Mouse (Mus musculus) thymus, postnatal 10 days (tissue): ENCODE data around the gene 1110032A03Rik.

Experiments
- DNase-seq, 2 experiments: peaks; one replicate each; pipeline ENCODE4 v3.0.0; 2021; ENCODE audit warnings: low spot score in 2 of 2

1110032A03Rik gene

DNA sequence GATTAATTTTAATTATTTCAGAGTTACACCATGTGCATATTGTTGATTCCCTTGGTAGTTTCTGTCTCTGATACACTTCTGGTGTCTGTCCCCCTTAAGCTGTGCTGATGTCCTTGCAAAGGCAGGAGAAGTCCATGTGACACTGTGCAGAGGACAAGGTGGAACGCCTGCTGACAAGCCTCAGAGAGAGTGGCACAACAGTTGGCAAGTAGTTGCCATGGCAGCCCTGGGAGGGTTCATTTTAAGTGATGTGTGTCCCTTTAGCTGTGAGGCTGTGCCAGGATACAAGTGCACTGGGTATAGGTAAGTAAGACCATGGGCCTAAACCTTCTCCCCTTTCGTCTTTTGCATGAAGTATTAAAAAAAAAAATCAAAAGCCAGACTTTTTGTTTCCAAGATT, 5.3 kb downstream of the 1110032A03Rik start:
- no peak for DNase-seq

DNA sequence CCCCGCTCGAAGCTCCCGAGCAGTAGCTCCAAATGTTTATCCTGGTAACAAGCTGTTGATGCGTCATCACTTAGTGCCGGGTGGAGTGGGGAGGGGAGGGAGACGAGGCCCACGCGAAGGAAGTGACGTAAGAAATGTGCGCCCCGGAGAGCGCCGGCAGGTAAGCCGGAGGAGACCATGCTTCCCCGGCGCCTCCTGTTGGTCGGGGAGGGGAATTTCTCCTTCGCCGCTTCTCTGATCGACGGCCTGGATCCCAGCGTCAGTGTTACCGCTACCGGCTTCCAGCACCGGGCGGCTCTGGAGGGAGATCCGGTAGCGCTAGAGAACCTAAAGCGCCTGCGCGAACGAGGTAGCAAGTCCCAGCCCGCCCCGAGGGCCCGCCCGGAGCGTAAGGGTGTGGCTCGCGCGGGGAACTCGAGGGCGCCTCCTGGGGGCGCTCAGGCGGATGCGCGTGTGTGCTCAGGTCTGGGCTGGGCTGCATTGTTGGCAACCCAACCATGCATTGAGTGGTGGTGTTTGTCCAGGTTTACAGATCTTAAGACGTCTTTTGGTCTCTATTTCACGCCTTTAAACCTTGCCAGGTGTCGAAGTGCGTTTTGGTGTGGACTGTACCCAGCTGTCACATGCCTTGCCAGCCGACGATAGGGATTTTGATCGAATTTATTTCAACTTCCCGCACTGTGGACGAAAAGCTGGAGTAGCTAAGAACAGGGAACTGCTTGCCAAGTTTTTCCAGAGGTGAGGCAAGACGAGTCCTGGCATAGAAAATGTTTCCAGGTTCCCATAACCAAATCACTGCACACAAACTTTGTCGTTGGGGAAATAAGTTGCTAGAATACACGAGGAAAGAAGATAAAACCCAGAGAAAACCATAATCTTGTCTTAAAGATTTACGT, 7.0 kb downstream of the 1110032A03Rik start, which contains the start of gene Fdxacb1:
Fdxacb1 (plus strand) TSS at position 130 of the 896 bp plus-strand sequence.
- DNase-seq = peak; percentile 97 to 99

DNA sequence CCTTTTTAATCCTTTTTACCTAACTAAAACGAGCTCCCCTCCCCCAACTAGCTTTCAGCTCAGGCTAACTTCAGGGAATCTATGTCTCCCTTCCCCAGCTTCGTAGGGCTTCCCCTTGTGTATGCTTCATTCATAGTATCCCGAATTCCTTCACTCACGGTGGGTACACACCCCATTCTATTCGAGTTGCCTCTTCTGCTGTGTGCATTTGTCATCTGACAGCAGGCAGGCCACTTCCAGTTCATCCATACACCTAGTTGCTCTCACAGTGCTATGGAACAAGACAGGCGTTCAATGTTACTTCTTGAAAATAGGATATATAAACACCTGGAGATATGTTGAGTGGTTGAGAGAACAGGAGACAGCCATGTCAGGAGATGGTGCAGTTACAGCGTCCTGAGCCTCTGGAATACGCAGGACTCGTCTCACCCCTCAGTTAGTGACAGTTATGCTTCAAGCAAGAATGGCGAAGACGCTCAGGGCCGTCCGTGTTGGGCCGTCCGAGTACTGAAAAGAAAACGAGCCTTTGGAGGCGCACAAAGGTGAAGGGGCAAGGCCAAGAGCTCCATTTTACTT, 7.7 kb downstream of the 1110032A03Rik start:
- no peak for DNase-seq

GRCm38 (mm10) chr9:50763331-50763730, 12.0 kb downstream of the 1110032A03Rik start:
- no peak for DNase-seq

DNA sequence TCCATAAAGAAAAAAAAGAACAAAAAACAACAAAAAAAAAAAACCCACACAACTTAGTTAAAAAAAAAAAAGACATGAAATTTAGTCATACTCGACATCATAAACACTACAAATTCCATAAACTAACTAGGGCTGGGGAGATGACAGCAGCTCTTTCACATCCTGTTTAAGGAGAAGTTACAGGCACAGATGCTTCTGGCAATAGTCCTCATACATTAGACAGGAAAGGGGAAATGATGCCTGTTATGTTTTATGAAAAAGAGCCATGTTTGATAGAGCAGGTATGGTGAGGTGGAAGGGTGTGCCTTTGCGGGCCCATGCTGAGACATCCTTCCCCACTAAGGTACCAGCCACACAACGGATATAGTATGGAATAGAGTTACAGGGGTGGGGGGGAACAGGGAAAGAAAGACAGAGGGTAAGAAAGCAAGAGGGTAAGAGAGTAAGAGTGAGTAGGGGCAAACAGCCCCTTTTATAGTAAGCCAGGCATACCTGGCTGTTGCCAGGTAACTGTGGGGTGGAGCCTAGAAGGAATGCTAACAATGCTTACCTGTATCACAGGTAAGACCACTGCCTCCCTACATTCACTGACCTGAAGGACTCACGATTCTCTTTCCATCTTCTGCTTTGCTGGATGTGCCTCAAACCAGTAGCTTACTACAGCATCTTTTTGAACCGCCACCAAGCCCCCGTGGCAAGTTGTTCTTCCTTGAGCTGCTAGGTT, 13.6 kb downstream of the 1110032A03Rik start:
- DNase-seq = no peak

DNA sequence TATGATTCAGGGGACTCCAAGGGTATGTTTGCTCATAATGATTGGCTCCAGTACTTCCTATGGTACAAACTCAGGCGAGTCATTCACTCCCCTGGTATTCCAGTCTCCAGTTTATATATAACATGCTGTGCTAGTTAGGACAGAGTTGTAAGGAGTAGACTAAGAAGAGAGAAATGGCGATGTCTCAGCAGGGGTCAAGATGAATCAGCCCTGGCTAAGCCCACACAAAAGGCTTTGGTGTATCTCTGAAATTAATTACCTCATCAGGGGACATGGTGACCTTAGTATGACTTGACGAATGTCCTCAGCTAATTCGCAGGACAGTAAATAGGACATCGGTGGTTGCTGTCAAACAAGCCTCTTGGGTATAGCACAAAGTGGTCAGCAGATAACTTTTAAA, 18.6 kb downstream of the 1110032A03Rik start:
- no peak for DNase-seq

DNA sequence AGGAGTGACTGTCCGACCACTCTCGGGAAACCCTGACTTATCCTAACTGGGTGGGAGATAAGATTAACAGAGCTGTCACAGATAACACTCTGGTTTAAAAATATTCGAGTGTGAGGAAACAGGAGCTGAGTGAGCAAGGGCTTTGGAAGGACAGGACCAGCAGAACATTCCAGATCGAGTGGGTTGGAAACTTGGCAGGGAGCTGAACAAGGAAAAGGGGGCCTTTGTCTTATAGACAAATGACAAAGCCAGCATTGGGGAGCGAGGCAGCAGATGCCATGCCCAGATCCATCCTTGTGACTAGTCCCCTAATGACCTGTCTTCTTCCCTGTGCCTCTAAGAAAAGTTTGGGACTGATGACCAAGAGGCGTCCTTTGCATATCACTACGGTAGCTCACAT, 21.4 kb downstream of the 1110032A03Rik start:
- DNase-seq = no peak

DNA sequence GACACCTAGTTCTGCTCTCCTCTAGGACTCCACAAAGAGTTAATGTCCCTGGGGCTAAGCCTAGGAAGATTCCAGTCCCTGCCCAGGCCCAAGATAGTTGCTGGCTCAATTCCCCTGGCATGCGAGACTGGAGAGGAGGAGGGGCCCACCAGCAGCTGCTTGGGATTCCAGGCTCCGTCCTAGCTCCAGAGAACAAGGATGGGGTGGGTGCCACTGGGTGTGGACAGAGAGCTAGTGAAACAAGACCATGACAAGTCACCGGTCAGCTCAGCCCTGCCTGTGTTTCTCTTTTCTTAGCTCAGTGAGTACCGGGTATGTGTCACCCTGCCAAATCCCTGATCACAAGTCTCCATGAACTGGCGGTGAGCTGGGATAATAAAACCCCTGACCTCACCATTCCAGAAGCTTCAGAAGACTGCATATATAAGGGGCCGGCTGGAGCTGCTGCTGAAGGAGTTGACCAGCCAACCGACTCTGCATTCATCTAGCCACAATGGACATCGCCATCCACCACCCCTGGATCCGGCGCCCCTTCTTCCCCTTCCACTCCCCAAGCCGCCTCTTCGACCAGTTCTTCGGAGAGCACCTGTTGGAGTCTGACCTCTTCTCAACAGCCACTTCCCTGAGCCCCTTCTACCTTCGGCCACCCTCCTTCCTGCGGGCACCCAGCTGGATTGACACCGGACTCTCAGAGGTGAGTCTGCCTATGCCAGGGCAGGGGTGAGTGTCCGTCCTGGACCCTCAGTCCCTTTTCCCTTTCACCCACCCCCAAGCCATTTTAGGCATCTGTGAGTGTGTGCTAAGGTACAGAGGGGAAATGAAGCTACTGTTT, 22.3 kb downstream of the 1110032A03Rik start:
- no peak for DNase-seq

DNA sequence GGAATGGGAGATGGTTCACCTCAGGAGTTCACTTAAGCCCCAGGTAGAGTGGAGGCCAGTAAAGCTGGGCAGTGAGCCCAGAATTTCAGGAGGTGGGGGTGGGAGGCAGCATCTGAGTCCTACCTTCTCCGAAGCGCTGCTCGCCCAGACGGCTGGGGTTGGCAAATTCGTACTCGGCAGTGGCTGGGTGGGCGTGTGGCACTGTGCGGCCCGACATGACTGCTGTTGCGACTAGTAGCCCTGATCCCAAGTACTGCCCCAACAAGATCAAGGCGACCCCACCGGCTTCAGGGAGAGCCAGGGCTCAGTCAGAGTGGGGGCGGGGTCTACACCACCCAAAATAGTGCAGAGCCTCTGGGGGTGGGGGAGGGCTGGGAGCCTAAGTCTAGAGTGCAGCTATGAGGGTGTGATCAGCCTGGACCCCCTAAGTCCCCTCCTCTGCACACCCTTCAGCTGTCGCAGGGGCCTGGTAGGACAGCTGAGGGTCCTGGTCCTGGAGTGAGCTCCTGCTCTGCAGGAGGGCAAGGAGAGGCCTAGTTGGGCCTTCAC, 23.2 kb downstream of the 1110032A03Rik start, which contains the start of gene Hspb2:
Hspb2 (minus strand) TSS at position 301 of the 549 bp plus-strand sequence.
- DNase-seq = no peak

- DNase-seq = no peak
These were observed 24.0 kb downstream of the 1110032A03Rik start, which contains the start of gene Cryab for GRCm38 (mm10) chr9:50751323-50751722. Gene Cryab, plus strand, starts transcription at chr9:50751325.

DNA sequence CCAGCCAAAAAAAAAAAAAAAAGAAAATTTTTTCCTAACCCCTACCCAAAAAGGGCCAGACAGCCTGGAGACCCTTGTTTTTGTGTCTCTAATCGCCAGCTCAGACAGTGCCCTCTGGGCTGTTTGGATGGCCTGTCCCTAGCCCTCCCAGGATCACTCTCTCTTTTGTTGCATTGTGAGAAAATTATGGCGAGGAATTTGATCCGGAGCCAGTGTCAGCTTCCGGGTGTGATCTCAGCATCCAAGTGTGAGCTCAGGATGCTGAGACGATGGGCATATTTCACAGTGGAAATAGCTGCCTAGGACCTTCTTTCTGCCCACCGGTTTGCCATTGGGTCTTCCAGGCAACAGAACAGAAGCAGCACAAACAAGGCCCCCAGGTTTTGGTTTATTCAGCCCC, 24.6 kb downstream of the 1110032A03Rik start:
- no peak for DNase-seq

DNA sequence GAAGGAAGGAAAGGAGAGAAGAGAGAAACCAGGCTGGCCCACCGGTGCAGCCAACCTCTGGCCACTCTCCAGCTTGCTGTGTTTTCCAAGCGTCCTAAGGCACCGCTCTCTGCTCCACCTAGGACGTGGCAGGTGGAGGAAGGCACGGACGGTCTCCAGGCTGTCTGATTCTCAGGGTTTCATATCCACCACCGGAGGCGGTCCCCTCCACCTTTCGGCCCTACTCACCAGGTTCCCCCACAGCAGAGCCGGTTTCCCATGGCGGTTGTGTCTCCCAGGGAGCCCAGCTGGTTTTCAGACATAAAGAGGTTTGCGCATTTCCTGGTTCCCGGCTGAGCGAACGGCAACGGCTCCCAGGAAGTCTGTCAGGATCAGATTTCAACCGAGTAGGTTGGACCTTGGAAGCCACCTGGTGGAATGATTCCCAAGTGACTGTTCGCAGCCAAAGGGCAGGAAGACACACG, 29.1 kb downstream of the 1110032A03Rik start, which contains the start of gene 2310030G06Rik:
2310030G06Rik (minus strand) TSS at position 323 of the 464 bp plus-strand sequence.
- no peak for DNase-seq

DNA sequence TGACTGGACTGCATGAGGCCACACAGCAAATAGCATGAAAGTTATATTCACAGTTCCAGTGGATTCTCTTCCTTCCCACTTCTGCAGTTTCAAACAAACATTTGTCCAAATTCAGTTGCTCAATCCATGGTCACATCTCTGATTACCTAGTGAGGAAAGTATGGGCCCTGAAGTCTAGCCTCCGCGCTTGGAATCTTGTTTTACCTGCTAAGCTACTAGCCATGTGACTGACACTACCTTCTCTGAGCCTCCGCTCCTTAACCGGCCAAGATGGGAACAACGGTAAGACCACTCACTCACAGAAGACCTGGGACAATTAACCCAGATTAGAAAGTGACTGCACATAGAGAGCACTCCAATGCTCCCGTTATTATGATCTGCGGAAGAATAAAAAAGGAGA, 29.5 kb downstream of the 1110032A03Rik start:
- no peak for DNase-seq

DNA sequence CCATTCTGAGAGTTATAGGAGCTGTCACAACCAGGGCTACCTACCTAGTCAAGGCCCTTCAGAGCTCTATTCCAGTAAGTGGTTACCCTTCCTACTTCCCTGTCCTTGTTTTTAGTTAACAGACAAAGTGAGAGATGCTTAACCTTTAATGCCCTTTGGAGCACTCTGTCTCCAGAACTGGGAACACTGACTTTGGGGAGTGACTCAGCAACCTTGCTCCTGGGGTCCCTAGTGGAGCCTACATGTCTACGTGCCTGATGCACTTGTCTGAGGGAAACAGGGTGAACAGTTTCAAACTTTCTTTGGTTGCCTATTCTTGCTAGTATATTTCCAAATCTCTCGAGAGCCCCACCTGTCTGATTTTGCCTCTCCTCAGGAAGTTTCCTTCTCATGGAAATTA, 32.6 kb downstream of the 1110032A03Rik start:
- no peak for DNase-seq

DNA sequence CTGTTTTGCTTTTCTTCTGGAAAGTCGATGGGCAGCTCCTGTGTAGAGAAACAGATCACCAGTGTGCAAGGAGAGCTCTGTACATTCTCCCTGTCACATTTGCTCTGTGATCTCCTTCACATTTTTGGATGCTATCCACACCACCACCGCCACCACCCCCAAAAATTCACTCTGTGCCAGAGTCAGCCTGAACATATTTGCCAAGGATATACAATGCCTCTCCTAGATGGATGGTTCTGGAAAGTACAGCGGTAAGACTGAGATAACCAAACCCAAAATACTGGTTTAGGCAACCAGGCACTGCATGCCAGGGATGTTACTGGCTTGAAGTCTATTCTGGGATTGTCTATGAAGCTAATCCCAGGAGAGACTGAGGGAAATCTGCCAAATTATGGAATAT, 33.1 kb downstream of the 1110032A03Rik start:
- no peak for DNase-seq

- no peak for DNase-seq
These were observed 34.2 kb downstream of the 1110032A03Rik start for GRCm38 (mm10) chr9:50740867-50741784.

DNA sequence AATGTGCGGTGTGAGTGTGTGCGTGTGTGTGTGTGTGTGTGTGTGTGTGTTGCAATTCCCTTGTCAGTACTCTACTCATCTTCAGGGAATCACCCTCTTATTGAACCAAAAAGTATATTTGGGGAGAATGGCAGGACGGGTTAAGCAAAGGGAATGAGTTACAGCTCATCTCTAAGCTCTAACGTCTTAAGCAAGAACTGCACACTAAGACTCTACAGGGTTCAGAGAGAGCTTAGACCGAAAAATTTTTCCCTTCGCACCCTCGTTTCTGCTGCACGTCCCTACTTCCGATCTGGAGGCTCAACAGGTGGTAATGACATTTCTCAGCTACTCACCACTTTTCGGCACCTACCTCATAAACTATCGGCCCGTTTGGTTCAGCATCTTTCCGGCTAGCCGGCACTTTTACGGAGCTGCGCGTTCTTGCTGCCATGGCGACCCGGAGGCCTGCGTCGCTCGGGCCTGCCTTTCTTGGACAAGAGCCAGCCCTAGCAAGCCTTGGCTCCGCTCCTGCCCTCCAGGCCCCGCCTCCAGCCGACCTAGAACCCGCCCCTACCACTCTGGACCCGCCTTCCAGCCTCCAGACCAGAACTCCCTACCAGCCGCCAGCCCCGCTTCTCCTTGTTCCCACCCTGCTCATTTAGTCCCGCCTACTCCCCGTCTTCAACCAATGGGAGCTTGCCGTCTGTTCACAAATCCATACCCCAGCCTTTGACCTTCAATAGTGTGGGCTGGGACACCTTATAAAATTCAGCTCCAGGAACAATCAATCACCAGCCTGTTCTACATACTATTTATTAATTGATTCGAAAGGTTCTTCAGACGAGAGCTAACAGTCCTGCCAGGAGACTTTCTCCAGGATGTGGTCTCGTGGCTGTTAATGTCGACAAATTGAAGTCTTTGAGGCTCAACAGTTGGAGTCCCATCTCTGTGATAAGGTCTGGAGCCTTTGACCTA, 36.1 kb downstream of the 1110032A03Rik start, which contains the start of gene Dixdc1:
Dixdc1 (minus strand) TSS at position 604 of the 957 bp plus-strand sequence.
- DNase-seq = peak; percentile 70 to 73

DNA sequence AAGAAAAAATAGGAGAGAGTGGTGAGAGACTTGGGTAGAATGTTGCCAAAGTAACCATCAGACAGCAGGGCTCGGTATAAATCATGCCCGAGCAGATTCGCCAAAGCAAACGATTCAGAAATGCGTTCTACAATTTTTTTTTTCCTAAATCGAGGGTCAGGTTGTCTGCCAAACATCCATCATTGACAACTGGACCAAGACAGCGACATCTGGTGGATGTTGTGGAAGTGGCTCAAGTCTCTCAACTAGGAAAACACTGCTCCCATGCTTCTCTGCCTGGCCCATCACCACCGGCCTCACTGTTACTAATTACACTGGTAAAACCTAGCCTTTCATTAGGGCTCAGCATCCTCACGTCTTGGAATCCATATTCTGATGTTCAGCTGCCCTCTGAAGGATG, 40.3 kb downstream of the 1110032A03Rik start:
- DNase-seq = no peak
